Mouse (Mus musculus) testis, adult 10 weeks (tissue): ENCODE measurements around the gene H2-M11. TPM values are rescaled to one million over a fixed set of nuclear protein-coding genes. Genes with fewer than 3 reads are reported as not detected.

Experiments
- polyA plus RNA-seq: library from polyadenylated mRNA; stranded (reverse); fragments of 350-450 nt; fragmentation: Illumina TruSeq; extraction: RNeasy Lipid Tissue Mini Kit (QIAGEN cat#74804); gene quantifications from one replicate; pipeline ENCODE4 v1.2.3, GENCODE M21; 2014; ENCODE audit warnings: low read depth, low replicate concordance

H2-M11 gene
- not detected for polyA plus RNA-seq

GRCm38 (mm10) chr17:36546775-36547174, at the start of gene H2-M11:
H2-M11 (plus strand) TSS chr17:36547075.

Other genes starting within 250 kb of the H2-M11 start
- gene H2-M10.1, start 220.9 kb upstream of the H2-M11 start, polyA plus RNA-seq: not detected
- gene H2-M10.3, start 178.7 kb upstream of the H2-M11 start, polyA plus RNA-seq: not detected
- not detected for gene H2-M10.4, start 84.7 kb upstream of the H2-M11 start, polyA plus RNA-seq
- gene H2-M9, start 95.6 kb downstream of the H2-M11 start, polyA plus RNA-seq: not detected
- gene H2-M1, start 125.1 kb downstream of the H2-M11 start, polyA plus RNA-seq: not detected
- gene H2-M10.5, start 225.8 kb downstream of the H2-M11 start, polyA plus RNA-seq: not detected